Mouse (Mus musculus): ENCODE measurements around the gene Ldhd. TPM values are rescaled to one million over a fixed set of nuclear protein-coding genes. Genes with fewer than 3 reads are reported as not detected.

Ldhd gene
- total RNA-seq (2015) (0.10 and 0.15 TPM in 2 replicates), total RNA-seq (2017) (0.14 TPM in 1 of 2 replicates, not detected in the other)

GRCm38 (mm10) chr8:111630105-111630521 is at the start of gene Ldhd:
Gene Ldhd (minus strand): TSS chr8:111630374.
- ATAC-seq (replicated peaks; ENCODE audit: poor library complexity) = peak; percentile 76

GRCm38 (mm10) chr8:111678848-111679247 is 48.7 kb upstream of the Ldhd start:
- no peak for ATAC-seq (replicated peaks; ENCODE audit: poor library complexity)

DNA sequence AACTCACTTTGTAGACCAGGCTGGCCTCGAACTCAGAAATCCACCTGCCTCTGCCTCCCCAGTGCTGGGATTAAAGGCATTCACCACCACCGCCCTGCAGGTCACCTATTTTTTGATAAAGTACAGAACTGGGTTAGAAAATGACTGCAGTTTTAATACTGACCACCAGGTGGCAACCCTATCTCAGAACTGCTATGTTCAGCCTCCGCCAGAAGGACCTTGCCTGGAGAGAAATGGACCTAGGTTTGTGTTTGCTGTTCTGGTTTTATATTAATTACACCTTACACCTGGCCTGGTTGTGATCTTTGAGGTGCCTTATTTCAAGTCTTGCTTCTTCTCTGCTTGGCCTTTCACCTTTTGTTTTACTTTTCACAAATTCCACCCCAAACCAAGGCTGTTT is 47.9 kb upstream of the Ldhd start:
- ATAC-seq (replicated peaks; ENCODE audit: poor library complexity) = peak; percentile 91

DNA sequence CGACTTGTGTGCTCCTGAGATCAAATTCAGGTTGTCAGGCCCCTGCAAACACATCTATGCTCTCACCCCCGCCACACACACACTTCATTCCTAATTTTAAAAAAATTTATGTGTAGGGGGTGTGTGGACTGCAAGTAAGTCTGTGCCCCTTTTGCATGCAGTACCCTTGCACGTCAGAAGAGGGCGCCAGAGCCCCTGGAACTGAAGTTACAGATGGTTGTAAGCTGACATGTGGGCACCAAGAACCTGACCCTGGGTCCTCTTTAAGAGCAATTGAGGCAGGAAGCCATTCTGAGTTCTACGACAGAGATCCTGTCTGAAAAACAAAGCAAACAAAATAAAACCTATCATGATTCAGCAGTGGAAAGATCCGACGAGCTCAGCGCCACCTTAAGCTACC is 46.1 kb upstream of the Ldhd start:
- ATAC-seq (replicated peaks; ENCODE audit: poor library complexity) = no peak

DNA sequence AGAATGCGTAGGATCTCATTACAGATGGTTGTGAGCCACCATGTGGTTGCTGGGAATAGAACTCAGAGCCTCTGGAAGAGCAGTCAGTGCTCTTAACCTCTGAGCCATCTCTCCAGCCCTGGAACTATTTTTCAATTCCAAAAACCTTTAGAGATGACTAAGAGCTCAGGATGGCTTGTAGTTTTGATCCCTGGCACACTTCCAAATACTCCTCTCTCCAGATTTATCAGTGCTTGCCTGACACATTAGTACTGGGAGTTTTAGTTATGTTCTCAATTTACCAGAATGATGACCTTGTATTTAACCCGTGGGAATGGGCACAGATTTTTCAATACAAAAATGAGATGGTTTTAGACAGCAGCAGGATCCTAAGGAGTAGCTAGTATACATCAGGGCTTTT is 36.6 kb upstream of the Ldhd start:
- no peak for ATAC-seq (replicated peaks; ENCODE audit: poor library complexity)

GRCm38 (mm10) chr8:111662473-111662872 is 32.3 kb upstream of the Ldhd start:
- ATAC-seq (replicated peaks; ENCODE audit: poor library complexity) = peak; percentile 95

- peak; percentile 33 for ATAC-seq (replicated peaks; ENCODE audit: poor library complexity)
These were observed 28.7 kb upstream of the Ldhd start for GRCm38 (mm10) chr8:111658819-111659423.

DNA sequence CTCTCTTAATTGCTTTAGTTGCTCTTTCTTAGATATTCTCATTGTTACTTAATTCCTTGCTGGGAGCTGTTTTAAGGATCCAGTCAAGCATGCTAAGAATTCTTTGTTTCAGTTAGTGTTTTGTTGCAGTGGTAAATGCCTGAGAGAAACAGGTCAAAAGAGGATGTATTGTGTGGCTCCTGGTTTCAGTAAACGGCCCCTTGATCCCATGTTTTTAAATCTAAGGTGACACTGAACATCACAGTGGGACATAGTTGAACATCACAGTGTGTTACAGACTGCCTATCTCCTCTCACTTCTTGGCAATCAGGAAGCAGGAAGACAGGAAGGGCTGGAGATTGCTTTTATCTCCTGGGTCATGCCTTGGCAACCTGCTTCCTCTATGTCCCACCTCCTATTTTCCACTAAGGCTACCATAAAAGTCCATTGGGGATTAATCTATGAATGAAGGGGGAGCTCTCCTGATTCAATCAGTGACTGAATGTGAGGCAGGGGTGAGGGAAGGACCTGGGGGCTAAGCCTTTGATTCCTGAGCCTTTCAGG is 27.2 kb upstream of the Ldhd start:
- ATAC-seq (replicated peaks; ENCODE audit: poor library complexity) = no peak

GRCm38 (mm10) chr8:111653524-111653923 is 23.4 kb upstream of the Ldhd start:
- ATAC-seq (replicated peaks; ENCODE audit: poor library complexity) = no peak

GRCm38 (mm10) chr8:111650651-111651050 is 20.5 kb upstream of the Ldhd start:
- ATAC-seq (replicated peaks; ENCODE audit: poor library complexity) = no peak

DNA sequence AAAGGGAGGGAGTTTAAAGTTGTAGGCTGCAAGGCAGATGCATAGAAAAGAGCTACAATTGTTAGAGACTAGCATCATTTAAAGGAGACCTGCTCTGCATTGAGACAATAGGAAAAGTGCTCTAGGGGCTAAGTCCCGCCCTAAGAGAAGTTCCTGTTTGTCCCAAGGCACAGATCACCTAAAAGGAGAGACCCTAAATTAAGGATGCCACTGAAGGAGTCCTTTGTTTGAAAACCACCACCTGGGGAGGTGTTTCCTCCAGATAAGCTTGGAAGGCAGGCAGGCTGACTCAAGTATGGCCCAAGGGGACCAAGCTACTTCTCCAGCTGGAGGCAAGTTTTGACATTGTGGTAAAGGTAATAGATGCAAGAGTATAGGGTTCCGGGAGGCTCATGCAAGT is 18.7 kb upstream of the Ldhd start:
- no peak for ATAC-seq (replicated peaks; ENCODE audit: poor library complexity)

DNA sequence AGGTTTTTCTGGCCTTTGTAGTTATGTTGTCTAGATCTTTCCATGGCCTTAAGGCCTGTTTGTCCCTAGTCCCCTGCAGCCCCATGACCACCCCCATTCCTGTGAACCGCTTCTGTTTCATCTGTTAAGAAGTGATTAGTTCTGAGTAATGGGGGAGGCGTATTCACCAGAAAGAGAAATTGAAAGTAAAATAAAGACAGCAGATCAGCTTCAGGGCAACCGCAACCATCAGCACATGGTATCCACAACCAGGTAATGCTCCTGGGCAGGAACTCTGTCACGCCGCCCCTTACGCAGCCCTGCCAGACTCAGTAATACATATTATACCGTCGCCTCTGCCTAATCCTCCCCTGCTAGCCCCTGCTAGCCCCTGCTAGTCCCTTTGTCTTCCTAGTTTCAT is 15.5 kb upstream of the Ldhd start:
- no peak for ATAC-seq (replicated peaks; ENCODE audit: poor library complexity)

DNA sequence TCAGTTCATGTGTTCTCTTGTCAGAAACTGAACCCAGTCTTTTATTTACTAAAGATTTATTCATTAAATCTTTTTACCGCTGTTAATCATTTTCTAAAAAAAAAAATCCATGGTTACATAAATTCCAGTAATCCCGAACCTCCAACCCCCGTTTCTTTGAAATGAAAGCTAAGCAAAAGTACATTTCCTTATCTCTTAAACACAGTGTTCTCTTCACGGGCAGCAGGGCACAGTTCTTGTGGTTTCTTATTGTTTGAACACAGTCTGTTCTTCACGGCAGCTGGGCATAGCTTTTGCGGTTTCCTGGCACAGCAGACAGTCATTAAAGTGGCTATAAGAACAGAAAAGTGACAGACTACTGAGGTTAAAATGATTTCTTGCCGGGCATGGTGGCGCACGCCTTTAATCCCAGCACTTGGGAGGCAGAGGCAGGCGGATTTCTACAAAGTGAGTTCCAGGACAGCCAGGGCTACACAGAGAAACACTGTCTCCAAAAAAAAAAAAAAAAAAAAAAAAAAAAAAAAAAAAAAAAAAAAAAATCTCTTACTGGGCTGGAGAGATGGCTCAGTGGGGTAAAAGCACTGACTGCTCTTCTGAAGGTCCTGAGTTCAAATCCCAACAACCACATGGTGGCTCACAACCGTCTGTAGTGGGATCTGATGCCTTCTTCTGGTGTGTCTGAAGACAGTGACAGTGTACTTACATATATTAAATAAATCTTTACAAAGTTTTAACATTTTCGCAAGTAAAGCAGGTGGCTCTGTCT is 14.3 kb upstream of the Ldhd start:
- peak; percentile 69 for ATAC-seq (replicated peaks; ENCODE audit: poor library complexity)

DNA sequence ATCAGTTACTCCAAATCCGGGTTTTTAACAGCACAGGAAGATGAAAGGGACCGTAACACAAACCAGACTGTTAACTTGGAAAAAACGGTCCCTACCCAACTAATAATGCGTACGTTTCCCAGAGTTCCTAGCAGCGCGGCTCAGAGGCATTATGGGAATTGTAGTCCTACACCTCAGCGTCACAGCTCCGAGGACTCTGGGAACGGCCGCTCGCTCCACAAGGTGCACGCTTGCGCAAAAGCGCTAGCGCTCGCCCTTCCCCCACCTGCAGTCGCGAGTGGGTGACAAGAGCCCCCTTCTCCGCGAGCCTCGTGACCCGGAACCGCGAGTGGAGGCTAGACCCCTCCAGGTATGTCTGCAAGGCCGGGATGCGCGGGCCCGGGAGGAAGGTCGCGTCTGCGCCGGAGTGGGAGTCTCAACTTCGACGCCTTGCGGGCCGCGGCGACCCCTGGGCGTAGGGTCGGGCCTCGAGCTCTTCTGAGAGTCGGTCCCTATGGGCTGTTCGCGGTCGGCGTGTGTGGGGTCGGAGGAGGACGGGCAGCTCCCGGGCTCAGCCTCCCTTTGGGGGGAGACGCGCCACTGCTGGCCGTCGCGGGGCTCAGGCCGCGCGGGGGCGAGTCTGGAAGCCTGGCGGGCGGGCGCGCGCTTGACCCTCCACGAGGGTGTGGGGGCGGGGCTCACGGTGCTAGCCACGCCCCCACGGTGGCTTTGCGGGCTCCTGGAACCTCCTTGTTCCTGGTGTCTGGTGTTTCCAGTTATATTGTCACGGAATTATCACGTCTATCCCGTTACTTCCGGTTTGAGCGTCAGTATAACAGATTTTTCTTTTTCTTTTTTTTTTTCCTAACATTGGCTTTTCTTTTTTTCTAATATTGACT is 13.3 kb upstream of the Ldhd start, which contains the start of gene Zfp1:
Zfp1 (plus strand) TSS at position 138 of the 878 bp plus-strand sequence.
- ATAC-seq (replicated peaks; ENCODE audit: poor library complexity) = peak; percentile 76

DNA sequence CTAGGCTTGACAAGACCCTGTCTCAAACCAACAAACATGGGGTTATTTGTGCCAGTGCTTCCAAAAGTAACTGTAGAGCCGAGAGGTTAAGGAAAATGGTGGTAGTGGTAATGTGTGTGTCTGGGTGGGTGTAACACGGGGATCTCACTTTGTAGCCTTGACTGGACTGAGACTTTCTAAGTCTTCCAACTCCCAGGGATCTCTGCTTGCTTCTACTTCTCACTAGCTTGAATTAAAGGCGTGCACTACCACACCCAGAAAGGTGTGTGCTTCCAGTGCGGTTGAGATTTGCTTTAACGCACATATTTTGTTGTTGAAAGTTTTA is 12.7 kb upstream of the Ldhd start:
- ATAC-seq (replicated peaks; ENCODE audit: poor library complexity) = peak; percentile 1; the same call in 1 of the 2 replicates

DNA sequence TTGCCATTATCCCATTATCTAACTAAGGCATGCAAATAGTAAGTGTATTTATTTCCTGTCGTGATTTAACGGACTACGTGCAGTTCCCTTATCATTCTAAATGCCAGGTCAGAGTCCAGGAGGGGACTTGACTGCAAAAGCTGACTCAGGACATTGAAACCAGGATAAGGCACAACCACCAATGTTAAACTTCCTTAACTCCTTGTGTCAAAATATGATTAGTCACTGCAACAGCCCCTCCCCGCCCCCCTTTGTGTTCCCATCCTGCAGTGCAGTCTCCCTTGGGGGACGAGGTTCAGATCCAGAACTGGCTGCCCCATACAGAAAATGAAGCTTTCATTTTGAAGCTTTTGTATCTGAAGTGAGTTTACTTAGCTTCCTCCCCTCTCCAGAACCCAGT is 12.3 kb upstream of the Ldhd start:
- ATAC-seq (replicated peaks; ENCODE audit: poor library complexity) = peak; percentile 40

- no peak for ATAC-seq (replicated peaks; ENCODE audit: poor library complexity)
These were observed 10.9 kb upstream of the Ldhd start for GRCm38 (mm10) chr8:111641064-111641463.

- ATAC-seq (replicated peaks; ENCODE audit: poor library complexity) = peak; percentile 47
These were observed 7.9 kb upstream of the Ldhd start for GRCm38 (mm10) chr8:111638086-111638485.

- no peak for ATAC-seq (replicated peaks; ENCODE audit: poor library complexity)
These were observed 2.8 kb upstream of the Ldhd start for GRCm38 (mm10) chr8:111632976-111633375.

GRCm38 (mm10) chr8:111631589-111631988 is 1.4 kb upstream of the Ldhd start:
- no peak for ATAC-seq (replicated peaks; ENCODE audit: poor library complexity)

DNA sequence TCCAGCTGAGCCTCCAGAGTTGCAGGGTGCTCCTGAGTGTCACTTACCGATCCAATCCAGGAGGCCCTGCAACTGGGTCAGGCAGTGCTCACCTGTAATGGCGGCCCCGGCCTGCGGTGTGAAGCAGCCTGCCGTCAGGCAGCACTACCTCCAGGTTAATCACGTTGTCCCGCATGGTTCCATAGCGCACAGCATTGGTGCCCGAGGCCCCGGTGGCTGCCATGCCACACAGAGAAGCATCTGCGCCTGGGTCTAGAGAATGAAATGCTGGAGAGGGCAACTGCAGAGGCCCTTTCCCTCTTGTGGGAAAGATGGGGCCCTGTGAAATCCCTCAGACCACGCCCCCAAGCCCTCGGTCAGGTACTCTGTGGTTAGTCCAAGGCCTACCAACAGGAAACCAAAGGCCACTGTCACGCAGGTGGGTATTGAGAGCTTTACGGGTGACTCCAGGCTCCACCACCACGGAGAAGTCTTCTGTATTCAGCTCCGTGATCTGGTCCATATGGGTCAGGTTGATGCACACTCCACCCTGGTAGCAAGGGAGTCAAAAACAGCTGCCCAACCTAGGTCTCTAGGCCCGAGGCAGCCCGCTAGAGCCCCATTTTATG is 1.2 kb downstream of the Ldhd start:
- no peak for ATAC-seq (replicated peaks; ENCODE audit: poor library complexity)

Data from megakaryocyte progenitor cell, adult 5-6 weeks (primary cell).